Mouse (Mus musculus) bone marrow, adult 2 months (tissue): ENCODE measurements at regions not wholly inside any gene's neighbourhood (a gene's known extent, or its start where the extent isn't known, plus 50 kb on each side); places are given as distances from the start of the nearest gene placed in this dataset.

ENCODE experiments used
- H3K27ac ChIP-seq: fragments of 200-500 bp; 2 replicates; pipeline ENCODE4 v1.5.1; 2012; ENCODE audit warnings: low read depth, mild to moderate bottlenecking, control low read depth, inconsistent platforms, low read length; ENCODE audit not compliant: control insufficient read depth, poor library complexity, insufficient read depth
- H3K4me1 ChIP-seq: fragments of 200-500 bp; 2 replicates; pipeline ENCODE4 v1.6.1; 2011; ENCODE audit warnings: low read length; ENCODE audit not compliant: control insufficient read depth, insufficient read depth
- H3K4me3 ChIP-seq: fragments of 200-500 bp; replicated peaks from 2 replicates; pipeline ENCODE3; 2011; ENCODE audit warnings: mild to moderate bottlenecking, low read depth, low read length, control low read depth; ENCODE audit not compliant: control insufficient read depth
- CTCF ChIP-seq: fragments of 200-500 bp; IDR thresholded peaks from 2 replicates; pipeline ENCODE4 v1.5.1; 2011; ENCODE audit warnings: low read length, control low read depth; ENCODE audit not compliant: control insufficient read depth, insufficient read depth
- POLR2A ChIP-seq: fragments of 200-500 bp; IDR thresholded peaks from 2 replicates; pipeline ENCODE4 v1.6.1; 2011; ENCODE audit warnings: low read depth, mild to moderate bottlenecking, control low read depth, low read length, borderline replicate concordance; ENCODE audit not compliant: control insufficient read depth
- WGBS: fragments of 180-500 bp; shearing (Covaris S2); methylation state at CpG from one replicate; pipeline ENCODE4 v1.1.7; 2018; 5-methylcytosine and 5-hydroxymethylcytosine counted together

DNA sequence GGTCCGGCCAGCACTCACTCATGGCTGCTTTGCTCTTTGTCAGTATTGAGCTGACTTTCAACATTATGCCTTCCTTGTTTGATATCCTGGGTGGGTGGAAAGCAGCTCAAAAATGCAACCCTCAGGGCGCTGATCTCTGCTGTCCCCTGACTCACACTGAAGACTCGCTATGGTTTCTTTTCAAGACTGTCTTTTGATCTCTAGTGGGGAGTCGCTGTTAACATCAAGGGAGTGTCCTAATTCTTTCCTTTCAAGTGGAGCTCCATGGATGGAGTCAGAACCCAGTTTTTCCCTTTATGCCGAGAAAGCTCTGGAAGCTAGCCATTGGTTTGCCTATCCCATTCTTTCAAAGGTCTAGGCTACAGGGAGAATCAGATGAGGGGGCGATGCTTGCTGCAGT is 54.5 kb upstream of the 1700020N01Rik start:
- H3K4me3 ChIP-seq: no peak overlapping the region
- TF ChIP-seq CTCF (no peak), POLR2A (no peak)
- H3K4me1 ChIP-seq: no peaks in the 10 kb centered on the region
- 81% methylated on average over 6 of the region's 6 CpGs for whole genome bisulfite sequencing
- no peak overlapping the region for H3K27ac ChIP-seq
